Mouse (Mus musculus): ENCODE results near the gene Ces5a. TPM values are rescaled to one million over a fixed set of nuclear protein-coding genes. Genes with fewer than 3 reads are reported as not detected.

Ces5a gene
- total RNA-seq, 2 experiments from 2014 or later, result not detected

Other genes with a start within 250 kb of the Ces5a start
- gene Ces1g, start 198.5 kb downstream of the Ces5a start, total RNA-seq (2021), result not detected
- not detected for gene Ces1h, start 156.1 kb downstream of the Ces5a start, total RNA-seq (2021)